Mouse (Mus musculus) heart, postnatal 25 days (tissue): ENCODE data around the gene Prrg2. TPM values are rescaled to one million over a fixed set of nuclear protein-coding genes. Genes with fewer than 3 reads are reported as not detected.
A peak's percentile ranks its signal among the peaks of the same experiment; 100 is the strongest.
"Not testable (repeated sequence)": the region's sequence is repeated elsewhere in the genome, so short reads cannot be mapped to it uniquely, and the experiment has no call there.

ENCODE experiments used
- DNase-seq: peaks from one replicate; pipeline ENCODE4 v3.0.0; 2022; ENCODE audit warnings: low spot score
- intact Hi-C: fragments of 180-260 bp; cut with DNase I; formaldehyde crosslinking; loops from one replicate; pipeline ENCODE4 v1.15.1; 2025
- total RNA-seq, 2 experiments: library from RNA; stranded (reverse); gene quantifications; 2 replicates each; pipeline ENCODE4 v1.2.3; 2021

The Prrg2 gene
- total RNA-seq, 2 experiments from 2014 or later = 6.8 to 7.1 TPM

- no peak for DNase-seq
These were observed 16.7 kb downstream of the Prrg2 start for GRCm38 (mm10) chr7:45045741-45046140.

GRCm38 (mm10) chr7:45043307-45043706 is 19.2 kb downstream of the Prrg2 start:
- intact Hi-C loops = no loop called here
- no peak for DNase-seq

More at GRCm38 (mm10) chr7:45045741-45046140, 16.7 kb downstream of the Prrg2 start:
- intact Hi-C loops = loop anchor here (2.0 kb wide), 1 partner anchor 19 kb away; no protein-coding TSS in a partner anchor

DNA sequence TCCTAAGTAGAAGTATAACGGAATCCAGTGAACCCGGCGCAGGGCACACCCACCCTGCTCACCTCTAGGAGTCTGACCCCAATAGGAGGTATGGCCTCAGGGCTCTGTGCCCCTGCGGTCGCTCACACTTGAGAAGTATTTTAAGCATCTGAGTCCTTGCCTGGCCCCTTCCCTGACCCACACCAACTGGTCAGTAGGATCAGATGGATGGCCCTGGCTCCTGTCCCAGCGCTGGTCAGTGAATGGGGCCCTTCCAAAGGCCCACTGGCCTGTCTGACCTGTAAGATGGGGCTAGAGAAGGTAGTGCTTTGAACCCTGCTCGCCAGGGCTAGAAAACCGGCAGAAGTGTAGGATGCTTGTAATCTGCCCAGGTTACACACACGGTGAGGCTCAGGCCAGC is 21.6 kb downstream of the Prrg2 start:
- intact Hi-C loops = no loop called here
- no peak for DNase-seq

DNA sequence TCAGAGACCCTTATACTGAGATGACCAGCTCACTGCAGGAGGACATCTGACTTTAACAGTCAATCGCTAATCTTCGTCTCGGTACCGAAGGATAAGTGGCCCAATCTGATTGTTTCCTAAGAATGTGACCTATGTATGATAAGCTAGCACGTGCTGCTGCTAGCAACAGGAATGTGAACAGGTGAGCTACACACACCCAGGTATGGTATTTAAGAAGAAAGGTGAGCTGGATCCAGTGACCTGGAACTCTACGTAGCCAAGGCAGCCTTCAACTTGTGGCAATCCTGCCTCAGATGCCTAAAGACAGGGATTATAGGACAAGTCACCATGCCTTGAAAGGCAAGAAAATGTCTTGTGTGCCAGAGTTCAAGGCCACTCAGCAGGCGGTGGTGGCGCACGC is 24.1 kb downstream of the Prrg2 start:
- intact Hi-C loops = no loop called here
- DNase-seq = no peak

DNA sequence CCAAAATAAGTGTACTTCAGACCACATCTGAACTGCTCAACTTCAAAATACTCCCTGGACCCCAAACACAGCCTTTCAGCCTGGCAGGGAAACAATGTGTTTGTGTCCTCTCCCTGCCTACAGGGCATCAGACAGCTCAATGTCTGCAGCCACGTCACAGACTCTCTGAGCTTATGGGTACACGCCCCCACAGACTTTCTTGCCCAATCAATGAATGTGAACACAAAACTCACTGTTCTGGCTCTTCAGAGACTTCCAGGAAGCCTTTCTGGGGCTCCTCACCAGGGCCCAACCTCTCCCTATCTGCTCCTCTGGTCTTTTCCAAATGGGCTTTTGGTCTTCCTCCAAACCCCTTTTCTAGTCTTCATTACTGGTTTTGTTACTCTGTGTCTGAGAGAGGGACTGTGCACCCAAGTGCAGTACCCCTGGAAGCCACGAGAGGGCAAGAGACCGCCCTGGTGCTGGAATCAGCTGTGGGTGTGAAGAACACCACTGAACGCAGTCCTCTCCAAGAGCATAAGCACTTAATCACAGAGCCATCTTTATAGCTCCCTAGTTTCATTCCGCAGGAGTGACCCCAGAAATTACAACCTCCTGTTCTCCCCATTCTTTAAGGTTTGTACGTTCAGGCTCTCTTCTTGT is 24.6 kb downstream of the Prrg2 start:
- intact Hi-C loops = no loop called here
- no peak for DNase-seq

DNA sequence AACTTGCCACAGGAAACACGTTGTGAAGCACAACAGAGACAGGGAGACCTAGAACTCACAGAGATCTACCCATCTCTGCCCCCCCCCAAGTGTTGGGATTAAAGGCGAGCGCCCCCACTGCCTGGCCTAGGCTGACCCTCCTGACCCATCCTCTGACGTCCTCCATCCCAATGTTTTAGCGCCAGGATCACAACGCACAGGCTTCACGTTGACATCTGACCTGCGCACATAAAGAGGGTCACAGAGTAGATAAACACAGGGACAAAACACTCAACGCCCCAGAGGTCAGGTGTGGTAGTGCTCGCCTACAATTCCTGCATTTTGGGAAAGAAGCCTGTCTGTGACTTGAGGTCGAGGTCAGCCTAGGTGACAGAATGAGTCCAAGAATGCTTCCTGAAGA is 25.8 kb downstream of the Prrg2 start:
- intact Hi-C loops = no loop called here
- no peak for DNase-seq

DNA sequence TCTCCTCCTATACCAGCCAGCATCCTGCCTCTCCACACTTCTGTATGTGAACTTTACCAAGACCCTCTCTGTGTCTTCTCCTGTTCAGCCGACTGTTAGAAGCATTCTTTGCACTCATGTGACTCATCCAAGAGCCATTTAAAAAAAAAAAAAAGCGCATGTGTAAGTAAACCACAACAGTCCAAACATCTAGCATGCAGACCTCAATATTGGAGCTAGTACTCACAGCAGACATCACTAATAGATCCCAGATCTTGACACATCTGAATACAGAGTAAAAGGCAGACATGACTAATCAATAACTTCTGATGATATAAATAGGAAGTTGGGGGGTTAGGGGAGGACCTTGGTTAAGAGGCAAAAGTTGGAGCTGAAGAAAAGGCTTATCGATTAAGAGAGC is 26.8 kb downstream of the Prrg2 start:
- DNase-seq = no peak
- intact Hi-C loops = no loop called here

DNA sequence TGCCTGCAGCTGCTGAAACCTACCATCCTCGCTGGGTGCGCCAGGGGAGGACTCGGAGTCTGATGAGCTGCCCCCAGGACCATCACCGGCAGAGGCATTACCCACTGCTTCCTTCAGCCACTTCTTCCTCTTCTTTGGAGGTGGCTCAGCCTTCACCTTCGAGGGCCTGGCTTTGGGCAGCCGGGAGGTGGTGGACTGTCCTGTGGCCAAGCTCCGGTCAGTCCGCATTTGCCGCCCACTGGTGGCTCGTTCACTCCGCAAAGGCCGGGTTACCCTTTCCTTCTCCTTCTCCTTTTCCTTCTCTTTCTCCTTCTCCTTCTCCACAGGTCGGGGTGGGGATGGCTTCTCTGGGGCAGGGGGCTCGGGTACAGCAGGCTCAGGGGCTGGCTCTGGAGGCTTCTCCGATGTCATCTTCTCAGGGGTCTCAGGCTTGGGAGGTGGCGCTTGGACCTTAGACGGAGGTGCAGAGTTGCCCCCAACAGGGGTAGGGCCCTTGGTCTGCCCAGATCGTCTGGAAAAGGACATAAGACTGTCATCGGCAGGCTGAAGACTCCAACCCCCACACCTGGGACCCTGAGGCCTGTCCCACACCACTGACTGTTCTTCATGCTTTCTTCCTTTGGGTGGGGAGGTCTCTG is 28.6 kb downstream of the Prrg2 start:
- intact Hi-C loops = no loop called here
- DNase-seq = no peak

GRCm38 (mm10) chr7:45030857-45031256 is 31.6 kb downstream of the Prrg2 start:
- DNase-seq = no peak
- intact Hi-C loops = no loop called here

DNA sequence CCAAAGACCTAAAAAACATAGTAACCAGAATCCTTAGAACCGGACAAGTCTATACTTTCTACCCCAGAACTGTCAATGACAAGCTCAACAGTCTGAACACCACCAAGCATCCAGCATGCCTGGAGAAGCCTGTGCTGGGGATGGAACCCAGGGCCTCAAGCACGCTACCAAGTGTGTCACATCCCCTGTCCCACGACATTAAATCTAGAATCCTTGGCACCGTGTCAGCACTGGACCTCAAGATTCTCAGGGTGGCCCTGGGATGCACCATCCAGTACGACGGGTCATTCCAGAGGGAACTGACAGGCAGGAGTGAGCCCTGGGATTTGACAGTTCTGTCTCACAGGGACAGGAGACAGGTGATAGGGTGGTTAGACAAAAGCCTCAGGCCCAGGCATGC is 32.5 kb downstream of the Prrg2 start:
- no peak for DNase-seq
- intact Hi-C loops = no loop called here

GRCm38 (mm10) chr7:45028351-45028750 is 34.1 kb downstream of the Prrg2 start:
- DNase-seq = no peak
- intact Hi-C loops = no loop called here

- intact Hi-C loops = loop anchor here (2.0 kb wide), 1 partner anchor 19 kb away; no protein-coding TSS in a partner anchor
- no peak for DNase-seq
These were observed 34.7 kb downstream of the Prrg2 start for GRCm38 (mm10) chr7:45027761-45028160.

GRCm38 (mm10) chr7:45026256-45026655 is 36.2 kb downstream of the Prrg2 start:
- no peak for DNase-seq
- intact Hi-C loops = loop anchor here (2.0 kb wide), 1 partner anchor 21 kb away; no protein-coding TSS in a partner anchor

DNA sequence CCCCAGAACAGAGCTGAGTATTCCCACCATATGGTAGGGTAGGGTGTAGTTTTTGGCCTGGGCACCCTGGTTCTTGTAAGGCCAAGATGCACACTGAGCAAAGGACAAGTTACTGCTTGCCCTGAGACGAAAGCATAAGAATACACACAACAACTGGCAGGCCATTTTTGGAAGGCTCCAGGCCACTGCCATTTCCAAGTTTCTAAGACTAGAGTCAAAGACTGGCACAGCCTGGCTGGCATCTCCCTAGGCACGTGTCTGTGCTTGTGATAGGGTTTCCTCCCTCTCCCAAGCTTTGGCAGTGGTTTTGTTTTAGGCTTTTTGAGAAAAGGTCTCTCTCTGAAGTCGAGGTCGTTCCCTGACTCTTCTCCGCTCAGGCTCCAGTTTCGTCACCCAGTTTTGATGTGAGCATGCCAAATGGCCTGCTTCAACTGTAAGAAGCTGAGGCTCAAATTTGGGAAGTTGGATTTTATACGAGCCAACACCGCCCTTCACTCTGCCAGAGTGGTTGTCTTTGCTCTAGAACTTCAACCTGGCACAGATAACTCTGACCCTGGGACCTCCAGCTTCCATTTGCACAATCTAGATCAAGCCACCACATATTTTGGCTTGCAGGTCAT is 36.8 kb downstream of the Prrg2 start:
- DNase-seq = no peak

DNA sequence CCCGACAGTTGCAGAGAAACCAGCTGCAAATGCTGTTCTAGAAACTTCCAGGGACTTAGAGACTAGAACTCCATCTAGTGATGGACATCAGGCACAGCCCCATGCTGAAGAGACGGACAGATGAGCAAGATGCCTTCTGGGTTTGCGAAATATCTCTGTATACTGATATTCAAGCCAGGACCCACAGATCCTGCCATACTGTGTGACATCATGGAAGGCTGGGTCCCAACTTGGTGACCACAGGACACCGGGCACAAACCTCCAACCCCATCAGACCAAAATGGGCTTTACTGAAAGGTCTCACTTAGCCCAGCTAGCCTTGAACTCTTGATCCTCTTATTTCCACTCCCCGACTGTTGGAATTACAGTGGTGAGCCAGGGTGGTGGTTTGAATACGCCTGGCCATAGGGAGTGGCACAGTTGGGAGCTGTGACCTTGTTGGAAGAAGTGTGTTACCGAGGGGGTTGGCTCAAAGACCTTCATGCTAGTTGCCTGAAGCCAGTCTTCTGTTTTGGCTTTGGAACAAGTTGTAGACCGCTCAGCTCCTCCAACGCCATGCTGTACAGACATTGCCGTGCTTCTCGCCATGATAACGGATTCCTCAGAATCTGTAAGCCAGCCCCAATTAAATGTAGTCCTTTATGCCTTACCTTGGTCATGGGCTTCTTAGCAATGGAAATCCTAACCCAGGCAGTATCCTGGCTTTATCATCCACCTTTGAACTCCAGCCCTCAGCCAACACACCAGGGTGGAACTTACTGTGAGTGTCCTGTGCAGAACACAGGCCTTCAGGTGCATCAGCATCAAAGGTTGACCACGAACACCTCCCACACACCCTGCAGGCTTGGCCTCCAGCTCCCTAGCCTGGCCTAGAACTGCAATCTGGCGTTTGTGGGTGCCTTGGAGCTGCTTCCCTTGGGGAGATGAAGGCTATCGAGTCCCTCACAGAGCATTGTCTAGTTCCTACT is 37.9 kb downstream of the Prrg2 start:
- no peak for DNase-seq
- intact Hi-C loops = loop anchor here (5.0 kb wide), 1 partner anchor 42 kb away; no protein-coding TSS in a partner anchor

More for the DNA sequence above, 36.8 kb downstream of the Prrg2 start:
- intact Hi-C loops = loop anchor here (2.0 kb wide), 1 partner anchor 21 kb away; no protein-coding TSS in a partner anchor

DNA sequence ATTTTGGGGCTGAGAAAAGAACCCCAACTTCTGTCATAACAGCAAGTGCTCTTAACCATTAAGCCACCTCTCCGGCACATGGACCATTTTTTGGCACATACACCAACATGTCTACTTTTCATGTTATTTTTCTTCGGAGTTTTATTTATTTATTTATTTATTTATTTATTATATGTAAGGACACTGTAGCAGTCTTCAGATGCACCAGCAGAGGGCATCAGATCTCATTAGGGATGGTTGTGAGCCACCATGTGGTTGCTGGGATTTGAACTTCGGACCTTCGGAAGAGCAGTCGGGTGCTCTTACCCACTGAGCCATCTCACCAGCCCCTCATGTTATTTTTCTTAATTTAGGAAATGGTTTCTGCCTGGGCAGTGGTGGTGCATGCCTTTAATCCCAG is 38.8 kb downstream of the Prrg2 start:
- intact Hi-C loops = loop anchor here (5.0 kb wide), 1 partner anchor 41 kb away; no protein-coding TSS in a partner anchor
- DNase-seq = not testable (repeated sequence)

GRCm38 (mm10) chr7:45020225-45020624 is 42.3 kb downstream of the Prrg2 start:
- no peak for DNase-seq
- intact Hi-C loops = loop anchor here (2.0 to 5.0 kb wide), 2 partner anchors 33 to 38 kb away; partner anchors contain the start of gene Prr12

- intact Hi-C loops = no loop called here
- peak; percentile 83 for DNase-seq
These were observed 43.4 kb downstream of the Prrg2 start for GRCm38 (mm10) chr7:45019031-45019571.

GRCm38 (mm10) chr7:45017242-45018061 is 45.0 kb downstream of the Prrg2 start, which contains the start of gene Rras:
TSS of gene Rras (plus strand) at chr7:45017961.
- DNase-seq = peak; percentile 96
- intact Hi-C loops = no loop called here
